Mouse (Mus musculus) stomach, postnatal 0 days (tissue): Measurements from ENCODE around the gene Mta2. TPM values are rescaled to one million over a fixed set of nuclear protein-coding genes. Genes with fewer than 3 reads are reported as not detected.
A peak's percentile ranks its signal among the peaks of the same experiment; 100 is the strongest.

Source experiments
- ATAC-seq: fragments of 200-750 bp; cut with Nextera tagmentation; 2 replicates; pipeline ENCODE4 v1.8.0; 2017; ENCODE audit not compliant: low FRiP score, low TSS enrichment
- DNase-seq: peaks from one replicate; pipeline ENCODE4 v3.0.0-alpha.2; 2016; ENCODE audit warnings: low spot score
- H3K27ac ChIP-seq: fragments of 300-500 bp; sonication (generic); replicated peaks from 2 replicates; pipeline ENCODE4 v1.5.1; 2014; ENCODE audit warnings: mild to moderate bottlenecking, control low read depth
- H3K27me3 ChIP-seq: fragments of 300-500 bp; sonication (generic); 2 replicates; pipeline ENCODE4 v1.6.1; 2014; ENCODE audit warnings: low read length; ENCODE audit not compliant: control insufficient read depth, insufficient read depth
- H3K36me3 ChIP-seq: fragments of 300-500 bp; sonication (generic); 2 replicates; pipeline ENCODE4 v1.6.1; 2014; ENCODE audit warnings: low read length, mixed read lengths; ENCODE audit not compliant: control insufficient read depth, insufficient read depth
- H3K4me1 ChIP-seq: fragments of 300-500 bp; sonication (generic); replicated peaks from 2 replicates; pipeline ENCODE4 v1.6.1; 2014; ENCODE audit warnings: antibody characterized with exemption; ENCODE audit not compliant: control insufficient read depth, insufficient read depth
- H3K4me2 ChIP-seq: fragments of 300-500 bp; sonication (generic); replicated peaks from 2 replicates; pipeline ENCODE4 v1.6.1; 2014; ENCODE audit warnings: low read depth, mild to moderate bottlenecking, control low read depth, moderate library complexity
- H3K4me3 ChIP-seq: fragments of 300-500 bp; sonication (generic); 2 replicates; pipeline ENCODE4 v1.5.1; 2014; ENCODE audit warnings: low read depth, low read length, control low read depth
- H3K9ac ChIP-seq: fragments of 300-500 bp; sonication (generic); 2 replicates; pipeline ENCODE4 v1.6.1; 2014; ENCODE audit warnings: mild to moderate bottlenecking, low read length, control low read depth, mixed read lengths
- H3K9me3 ChIP-seq: fragments of 300-500 bp; sonication (generic); 2 replicates; pipeline ENCODE4 v1.6.1; 2016; ENCODE audit warnings: low read length; ENCODE audit not compliant: control insufficient read depth
- CTCF ChIP-seq: IDR thresholded peaks from 2 replicates; pipeline ENCODE4 v1.5.1; 2016; ENCODE audit warnings: antibody characterized with exemption, low read depth, mild to moderate bottlenecking, moderate library complexity
- EP300 ChIP-seq: optimal IDR thresholded peaks from 2 replicates; pipeline ENCODE3; 2016; ENCODE audit warnings: antibody characterized with exemption
- WGBS: fragments of 180-500 bp; shearing (Covaris S2); extraction: QIAGEN DNeasy Blood & Tissue Kit; methylation state at CpG from one replicate; pipeline ENCODE4 v1.1.7; 2014; 5-methylcytosine and 5-hydroxymethylcytosine counted together
- polyA plus RNA-seq: library from polyadenylated mRNA; unstranded; fragments of >200 nt; fragmentation: Nextera tagmentation; extraction: Ambion mirVana; gene quantifications from 2 replicates; pipeline ENCODE4 v1.2.1, GENCODE M21; 2015

Gene Mta2
- polyA plus RNA-seq, 1 experiment from 2014 or later: 68.0 TPM

- H3K9me3 ChIP-seq: no peaks in the 10 kb centered on the region
- DNase-seq: peak; percentile 92
- ATAC-seq: peak; percentile 95
- peaks cover 13% of the 10 kb centered on the region for H3K36me3 ChIP-seq
- H3K27me3 ChIP-seq: no peaks in the 10 kb centered on the region
- peak; percentile 25; the same call in 1 of the 2 replicates for TF ChIP-seq CTCF
- TF ChIP-seq EP300: no peak
- peak within 1 kb of the TSS; percentile 76 for H3K9ac ChIP-seq
- WGBS: 2% methylated on average over 46 of the region's 46 CpGs
- no peaks in the 10 kb centered on the region; the same call in 1 of the 2 replicates for H3K4me1 ChIP-seq
- H3K4me2 ChIP-seq: peak within 1 kb of the TSS; percentile 89
- peak within 1 kb of the TSS; percentile 82 for H3K4me3 ChIP-seq
- H3K27ac ChIP-seq: peak within 1 kb of the TSS; percentile 85
These were observed 11.7 kb downstream of the Mta2 start, which contains the start of gene Tut1 for GRCm38 (mm10) chr19:8953135-8954039. Gene Tut1, plus strand, starts transcription at chr19:8953847.

GRCm38 (mm10) chr19:8954171-8954570, 12.5 kb downstream of the Mta2 start:
- H3K4me1 ChIP-seq: no peaks in the 10 kb centered on the region; the same call in 1 of the 2 replicates
- TF ChIP-seq EP300 (no peak), CTCF (no peak)
- no peak for ATAC-seq
- no peaks in the 10 kb centered on the region for H3K9me3 ChIP-seq
- DNase-seq: no peak
- no peaks in the 10 kb centered on the region for H3K27me3 ChIP-seq
- H3K9ac ChIP-seq: peak overlapping the region; percentile 76
- H3K4me3 ChIP-seq: peak overlapping the region; percentile 82
- H3K27ac ChIP-seq: peak overlapping the region; percentile 85
- peak overlapping the region; percentile 89 for H3K4me2 ChIP-seq
- 5% methylated on average over 9 of the region's 9 CpGs for WGBS
- peaks cover 8% of the 10 kb centered on the region for H3K36me3 ChIP-seq

- DNase-seq: no peak
- Histone ChIP-seq H3K4me3 (no peak overlapping the region), H3K9me3 (no peaks in the 10 kb centered on the region), H3K27ac (no peak overlapping the region), H3K9ac (no peak overlapping the region), H3K36me3 (peaks cover 18% of the 10 kb centered on the region; the same call in 1 of the 2 replicates), H3K4me1 (no peaks in the 10 kb centered on the region), H3K27me3 (no peaks in the 10 kb centered on the region), H3K4me2 (no peak overlapping the region)
- WGBS: 97% methylated on average over 2 of the region's 2 CpGs
- TF ChIP-seq CTCF: no peak
- no peak for TF ChIP-seq EP300
- no peak for ATAC-seq
These were observed 20.6 kb downstream of the Mta2 start for GRCm38 (mm10) chr19:8962256-8962655.

- no peaks in the 10 kb centered on the region for H3K27me3 ChIP-seq
- H3K4me1 ChIP-seq: 0 out of 2 replicates have a peak, but pooled peaks cover 3% of the 10 kb centered on the region
- H3K27ac ChIP-seq: peak overlapping the region; percentile 92; the same call in 1 of the 2 replicates
- H3K36me3 ChIP-seq: peaks cover 17% of the 10 kb centered on the region; the same call in 1 of the 2 replicates
- ATAC-seq (no peak), DNase-seq (no peak)
- no peak overlapping the region for H3K9ac ChIP-seq
- 79% methylated on average over 11 of the region's 11 CpGs for WGBS
- H3K4me3 ChIP-seq: no peak overlapping the region
- TF ChIP-seq EP300 (no peak), CTCF (no peak)
- no peak overlapping the region for H3K4me2 ChIP-seq
- no peaks in the 10 kb centered on the region for H3K9me3 ChIP-seq
These were observed 23.4 kb downstream of the Mta2 start for GRCm38 (mm10) chr19:8965075-8965474.

- 62% methylated on average over 8 of the region's 8 CpGs for WGBS
- H3K4me2 ChIP-seq: peak overlapping the region; percentile 70
- no peak for ATAC-seq
- H3K4me3 ChIP-seq: peak overlapping the region; percentile 43
- peak; percentile 4; the same call in 1 of the 2 replicates for TF ChIP-seq CTCF
- no peak for TF ChIP-seq EP300
- 0 out of 2 replicates have a peak, but pooled peaks cover 3% of the 10 kb centered on the region for H3K4me1 ChIP-seq
- peak overlapping the region; percentile 92 for H3K27ac ChIP-seq
- H3K27me3 ChIP-seq: no peaks in the 10 kb centered on the region
- H3K36me3 ChIP-seq: peaks cover 20% of the 10 kb centered on the region
- DNase-seq: no peak
- peak overlapping the region; percentile 69 for H3K9ac ChIP-seq
- no peaks in the 10 kb centered on the region for H3K9me3 ChIP-seq
These were observed 24.1 kb downstream of the Mta2 start for GRCm38 (mm10) chr19:8965771-8966170.

GRCm38 (mm10) chr19:8966198-8966589, 24.5 kb downstream of the Mta2 start:
- WGBS: 16% methylated on average over 5 of the region's 5 CpGs
- peak overlapping the region; percentile 69 for H3K9ac ChIP-seq
- no peaks in the 10 kb centered on the region for H3K9me3 ChIP-seq
- H3K27me3 ChIP-seq: no peaks in the 10 kb centered on the region
- H3K4me1 ChIP-seq: 0 out of 2 replicates have a peak, but pooled peaks cover 3% of the 10 kb centered on the region
- peak overlapping the region; percentile 43 for H3K4me3 ChIP-seq
- H3K27ac ChIP-seq: peak overlapping the region; percentile 92
- ATAC-seq (peak; percentile 23; the same call in 1 of the 2 replicates), DNase-seq (no peak)
- no peak; the same call in 1 of the 2 replicates for TF ChIP-seq CTCF
- TF ChIP-seq EP300: no peak
- H3K4me2 ChIP-seq: peak overlapping the region; percentile 70
- H3K36me3 ChIP-seq: peaks cover 24% of the 10 kb centered on the region
